Mouse (Mus musculus) testis, adult 2 months (tissue): ENCODE data around the gene Tex50. TPM values are rescaled to one million over a fixed set of nuclear protein-coding genes. Genes with fewer than 3 reads are reported as not detected.
"Not testable (repeated sequence)": the region's sequence is repeated elsewhere in the genome, so short reads cannot be mapped to it uniquely, and the experiment has no call there.

Experiments
- H3K27ac ChIP-seq: fragments of 200-500 bp; 2 replicates; pipeline ENCODE4 v1.5.1; 2012; ENCODE audit warnings: low read depth, low read length; ENCODE audit not compliant: control insufficient read depth, insufficient read depth
- H3K27me3 ChIP-seq: fragments of 200-500 bp; 2 replicates; pipeline ENCODE4 v1.6.1; 2012; ENCODE audit warnings: mild to moderate bottlenecking, low read length, moderate library complexity; ENCODE audit not compliant: control insufficient read depth, insufficient read depth
- H3K36me3 ChIP-seq: fragments of 200-500 bp; 2 replicates; pipeline ENCODE4 v1.6.1; 2012; ENCODE audit warnings: mild to moderate bottlenecking, low read length; ENCODE audit not compliant: control insufficient read depth, insufficient read depth
- H3K4me1 ChIP-seq: fragments of 200-500 bp; 2 replicates; pipeline ENCODE4 v1.6.1; 2012; ENCODE audit warnings: low read length; ENCODE audit not compliant: control insufficient read depth, insufficient read depth
- H3K4me3 ChIP-seq: fragments of 200-500 bp; 2 replicates; pipeline ENCODE4 v1.5.1; 2012; ENCODE audit warnings: low read depth, mild to moderate bottlenecking, low read length, moderate library complexity, mixed read lengths; ENCODE audit not compliant: control insufficient read depth
- CTCF ChIP-seq: fragments of 200-500 bp; IDR thresholded peaks from 2 replicates; pipeline ENCODE4 v1.5.1; 2012; ENCODE audit warnings: low read depth, mild to moderate bottlenecking, inconsistent platforms, low read length, moderate library complexity; ENCODE audit not compliant: control insufficient read depth, insufficient read depth, insufficient replicate concordance
- POLR2A ChIP-seq: fragments of 200-500 bp; IDR thresholded peaks from 2 replicates; pipeline ENCODE4 v1.6.1; 2012; ENCODE audit warnings: low read depth, mild to moderate bottlenecking, inconsistent platforms, low read length, moderate library complexity; ENCODE audit not compliant: control insufficient read depth
- polyA plus RNA-seq: library from polyadenylated mRNA; depleted of rRNA; stranded (reverse); fragments of >200 nt; gene quantifications from 2 replicates; pipeline ENCODE4 v1.2.3, GENCODE M21; 2012

The Tex50 gene
- polyA plus RNA-seq, 1 experiment: 66.8 TPM

GRCm38 (mm10) chr1:161180674-161181073 lies 21.6 kb upstream of the Tex50 start:
- Histone ChIP-seq H3K27me3 (no peaks in the 10 kb centered on the region), H3K4me1 (peaks cover 4% of the 10 kb centered on the region), H3K27ac (no peak overlapping the region), H3K4me3 (peak overlapping the region; percentile 53), H3K36me3 (no peaks in the 10 kb centered on the region)
- no peak for TF ChIP-seq POLR2A
- TF ChIP-seq CTCF: peak; percentile 70

- H3K36me3 ChIP-seq: no peaks in the 10 kb centered on the region
- H3K4me1 ChIP-seq: no peaks in the 10 kb centered on the region
- H3K4me3 ChIP-seq: peak overlapping the region; percentile 70
- no peaks in the 10 kb centered on the region for H3K27me3 ChIP-seq
- TF ChIP-seq POLR2A: no peak
- peak; percentile 50; the same call in 1 of the 2 replicates for TF ChIP-seq CTCF
- H3K27ac ChIP-seq: no peak overlapping the region
Measured at GRCm38 (mm10) chr1:161170651-161171050, 11.5 kb upstream of the Tex50 start.

GRCm38 (mm10) chr1:161160266-161160665 lies 1.2 kb upstream of the Tex50 start:
- H3K4me1 ChIP-seq: no peaks in the 10 kb centered on the region
- H3K27me3 ChIP-seq: no peaks in the 10 kb centered on the region
- no peaks in the 10 kb centered on the region for H3K36me3 ChIP-seq
- no peak for TF ChIP-seq POLR2A
- TF ChIP-seq CTCF: no peak
- H3K27ac ChIP-seq: no peak overlapping the region
- H3K4me3 ChIP-seq: peak overlapping the region; percentile 74

GRCm38 (mm10) chr1:161156546-161156945 lies 2.6 kb downstream of the Tex50 start:
- Histone ChIP-seq H3K4me1 (no peaks in the 10 kb centered on the region), H3K36me3 (no peaks in the 10 kb centered on the region), H3K27me3 (no peaks in the 10 kb centered on the region), H3K27ac (no peak overlapping the region), H3K4me3 (no peak overlapping the region)
- TF ChIP-seq POLR2A (no peak), CTCF (no peak)

- no peak for TF ChIP-seq POLR2A
- TF ChIP-seq CTCF: no peak
- Histone ChIP-seq H3K27me3 (no peaks in the 10 kb centered on the region), H3K4me1 (no peaks in the 10 kb centered on the region), H3K36me3 (no peaks in the 10 kb centered on the region), H3K4me3 (no peak overlapping the region), H3K27ac (no peak overlapping the region)
Measured at GRCm38 (mm10) chr1:161151098-161151497, 8.0 kb downstream of the Tex50 start.

GRCm38 (mm10) chr1:161147888-161148287 lies 11.2 kb downstream of the Tex50 start:
- Histone ChIP-seq H3K36me3 (no peaks in the 10 kb centered on the region), H3K4me3 (no peak overlapping the region), H3K27me3 (no peaks in the 10 kb centered on the region), H3K4me1 (peaks cover 2% of the 10 kb centered on the region), H3K27ac (no peak overlapping the region)
- TF ChIP-seq POLR2A: no peak
- TF ChIP-seq CTCF: no peak

- H3K4me3 ChIP-seq, H3K36me3 ChIP-seq, H3K4me1 ChIP-seq, H3K27ac ChIP-seq, H3K27me3 ChIP-seq: not testable (repeated sequence)
Measured at GRCm38 (mm10) chr1:161145611-161146010, 13.5 kb downstream of the Tex50 start.

GRCm38 (mm10) chr1:161143216-161143615 lies 15.9 kb downstream of the Tex50 start:
- Histone ChIP-seq H3K4me3 (peak overlapping the region; percentile 78), H3K36me3 (no peaks in the 10 kb centered on the region), H3K4me1 (peaks cover 4% of the 10 kb centered on the region), H3K27me3 (no peaks in the 10 kb centered on the region), H3K27ac (no peak overlapping the region; the same call in 1 of the 2 replicates)
- TF ChIP-seq POLR2A (no peak), CTCF (no peak)
